Mouse (Mus musculus) E14TG2a.4 (cell line): Measurements from ENCODE around the gene Skida1.
A peak's percentile ranks its signal among the peaks of the same experiment; 100 is the strongest.

Experiments
- H3K27me3 ChIP-seq: 2 replicates; pipeline ENCODE4 v1.6.1; 2014; ENCODE audit warnings: low read length, control low read depth; ENCODE audit not compliant: insufficient read depth
- H3K36me3 ChIP-seq: 2 replicates; pipeline ENCODE4 v1.6.1; 2014; ENCODE audit warnings: low read length, control low read depth; ENCODE audit not compliant: insufficient read depth
- H3K4me1 ChIP-seq: replicated peaks from 2 replicates; pipeline ENCODE4 v1.6.1; 2014; ENCODE audit warnings: low read depth, low read length, control low read depth
- H3K4me3 ChIP-seq: replicated peaks from 2 replicates; pipeline ENCODE4 v1.5.1; 2014; ENCODE audit warnings: mild to moderate bottlenecking, low read length
- H3K9me3 ChIP-seq: 2 replicates; pipeline ENCODE4 v1.6.1; 2014; ENCODE audit warnings: low read length, control low read depth
- CTCF ChIP-seq: conservative IDR thresholded peaks from 2 replicates; pipeline ENCODE4 v1.5.1; 2014; ENCODE audit warnings: low read length
- NANOG ChIP-seq: IDR thresholded peaks from 2 replicates; pipeline ENCODE4 v1.6.1; 2014; ENCODE audit warnings: borderline replicate concordance, low read length, mixed read lengths
- POU5F1 ChIP-seq: IDR thresholded peaks from 2 replicates; pipeline ENCODE4 v1.6.1; 2014; ENCODE audit warnings: low read length, borderline replicate concordance

Gene Skida1

GRCm38 (mm10) chr2:18028140-18029021 is 20.5 kb downstream of the Skida1 start:
- Histone ChIP-seq H3K36me3 (no peaks in the 10 kb centered on the region), H3K4me1 (peaks cover 55% of the 10 kb centered on the region), H3K4me3 (peak overlapping the region; percentile 83), H3K27me3 (peaks cover 52% of the 10 kb centered on the region), H3K9me3 (no peaks in the 10 kb centered on the region)
- TF ChIP-seq POU5F1 (no peak), NANOG (no peak), CTCF (no peak)

- peaks cover 48% of the 10 kb centered on the region for H3K4me1 ChIP-seq
- H3K36me3 ChIP-seq, result no peaks in the 10 kb centered on the region
- H3K4me3 ChIP-seq, result peak overlapping the region; percentile 83
- TF ChIP-seq CTCF (peak; percentile 51), NANOG (no peak), POU5F1 (no peak)
- no peaks in the 10 kb centered on the region for H3K9me3 ChIP-seq
- H3K27me3 ChIP-seq, result peaks cover 44% of the 10 kb centered on the region
These were observed 21.3 kb downstream of the Skida1 start for GRCm38 (mm10) chr2:18027448-18028139.

- Histone ChIP-seq H3K4me3 (peak overlapping the region; percentile 83), H3K27me3 (peaks cover 39% of the 10 kb centered on the region), H3K36me3 (no peaks in the 10 kb centered on the region), H3K4me1 (peaks cover 38% of the 10 kb centered on the region), H3K9me3 (no peaks in the 10 kb centered on the region)
- TF ChIP-seq NANOG (no peak), CTCF (no peak), POU5F1 (no peak)
These were observed 22.5 kb downstream of the Skida1 start for GRCm38 (mm10) chr2:18026116-18026947.

GRCm38 (mm10) chr2:18025781-18026115 is 23.1 kb downstream of the Skida1 start:
- Histone ChIP-seq H3K9me3 (no peaks in the 10 kb centered on the region), H3K27me3 (peaks cover 34% of the 10 kb centered on the region), H3K36me3 (no peaks in the 10 kb centered on the region), H3K4me1 (peaks cover 33% of the 10 kb centered on the region), H3K4me3 (peak overlapping the region; percentile 83)
- TF ChIP-seq CTCF, result no peak
- TF ChIP-seq NANOG, result no peak
- TF ChIP-seq POU5F1, result no peak

- H3K27me3 ChIP-seq, result peaks cover 28% of the 10 kb centered on the region
- peaks cover 33% of the 10 kb centered on the region for H3K4me1 ChIP-seq
- H3K9me3 ChIP-seq, result peaks cover under 1% of the 10 kb centered on the region; the same call in 1 of the 2 replicates
- no peak for TF ChIP-seq NANOG
- no peak for TF ChIP-seq POU5F1
- no peak for TF ChIP-seq CTCF
- H3K36me3 ChIP-seq, result no peaks in the 10 kb centered on the region
- peak overlapping the region; percentile 83; the same call in 1 of the 2 replicates for H3K4me3 ChIP-seq
These were observed 23.7 kb downstream of the Skida1 start for GRCm38 (mm10) chr2:18025116-18025515.

- Histone ChIP-seq H3K27me3 (peaks cover 17% of the 10 kb centered on the region), H3K4me1 (peaks cover 23% of the 10 kb centered on the region), H3K36me3 (no peaks in the 10 kb centered on the region), H3K4me3 (no peak overlapping the region), H3K9me3 (peaks cover 21% of the 10 kb centered on the region)
- no peak for TF ChIP-seq NANOG
- no peak for TF ChIP-seq POU5F1
- TF ChIP-seq CTCF, result no peak
These were observed 26.0 kb downstream of the Skida1 start for GRCm38 (mm10) chr2:18022886-18023285.

GRCm38 (mm10) chr2:18019122-18019521 is 29.7 kb downstream of the Skida1 start:
- TF ChIP-seq CTCF (no peak), NANOG (no peak), POU5F1 (no peak)
- Histone ChIP-seq H3K27me3 (no peaks in the 10 kb centered on the region), H3K4me1 (0 out of 2 replicates have a peak, but pooled peaks cover 4% of the 10 kb centered on the region), H3K9me3 (peaks cover 38% of the 10 kb centered on the region), H3K4me3 (no peak overlapping the region), H3K36me3 (no peaks in the 10 kb centered on the region)

- Histone ChIP-seq H3K27me3 (no peaks in the 10 kb centered on the region), H3K9me3 (peaks cover 38% of the 10 kb centered on the region), H3K36me3 (no peaks in the 10 kb centered on the region), H3K4me1 (0 out of 2 replicates have a peak, but pooled peaks cover 4% of the 10 kb centered on the region), H3K4me3 (no peak overlapping the region)
- TF ChIP-seq NANOG (no peak), CTCF (no peak), POU5F1 (no peak)
These were observed 31.5 kb downstream of the Skida1 start for GRCm38 (mm10) chr2:18017321-18017720.
